Mouse (Mus musculus) T-cell, adult 2 months (primary cell): ENCODE results near the gene Dctpp1.

Source experiments
- DNase-seq: peaks from one replicate; pipeline ENCODE4 v3.0.0; 2022; ENCODE audit warnings: low spot score

The Dctpp1 gene

GRCm38 (mm10) chr7:127210266-127210665 lies 50.2 kb downstream of the Dctpp1 start:
- no peak for DNase-seq

GRCm38 (mm10) chr7:127209851-127210250 lies 50.7 kb downstream of the Dctpp1 start:
- no peak for DNase-seq

- DNase-seq, result peak; percentile 97
Observed at GRCm38 (mm10) chr7:127208553-127209438, 51.7 kb downstream of the Dctpp1 start, which contains the start of gene Mylpf. Mylpf (plus strand) TSS chr7:127208890.

GRCm38 (mm10) chr7:127208295-127208552 lies 52.3 kb downstream of the Dctpp1 start, which contains the start of gene Tbc1d10b:
Tbc1d10b (minus strand) TSS chr7:127208468.
- no peak for DNase-seq

- DNase-seq, result no peak
Observed at GRCm38 (mm10) chr7:127207374-127208294, 52.9 kb downstream of the Dctpp1 start.
